Mouse (Mus musculus) left cerebral cortex, adult 2 months (tissue): ENCODE results near the gene Wdr83. TPM values are rescaled to one million over a fixed set of nuclear protein-coding genes. Genes with fewer than 3 reads are reported as not detected.

Experiments
- DNase-seq, 2 experiments: peaks; one replicate each; pipeline ENCODE4 v3.0.0; 2021 to 2022; ENCODE audit warnings: low spot score in 2 of 2, mixed read lengths in 1 of 2; ENCODE audit errors: extremely low spot score in 1 of 2
- H3K27ac ChIP-seq: fragments of 200-600 bp; 2 replicates; pipeline ENCODE4 v1.8.1; 2022
- H3K4me3 ChIP-seq: fragments of 200-600 bp; 2 replicates; pipeline ENCODE4 v1.8.1; 2022
- CTCF ChIP-seq: fragments of 200-600 bp; IDR thresholded peaks from 2 replicates; pipeline ENCODE4 v1.8.1; 2022; ENCODE audit warnings: antibody characterized with exemption, mild to moderate bottlenecking, moderate library complexity
- intact Hi-C: fragments of 180-260 bp; cut with DNase I; formaldehyde crosslinking; loops from one replicate; pipeline ENCODE4 v1.15.1; 2025
- microRNA-seq, 2 experiments: library from miRNA; unstranded; fragments of <30 nt; microRNA quantifications; one replicate each; pipeline ENCODE4 v1.2.0; 2021
- total RNA-seq, 2 experiments: library from RNA; stranded (reverse); gene quantifications; 2 replicates each; pipeline ENCODE4 v1.2.3; 2021

Wdr83 gene
- total RNA-seq, 2 experiments from 2014 or later: 25.5 to 27.8 TPM

DNA sequence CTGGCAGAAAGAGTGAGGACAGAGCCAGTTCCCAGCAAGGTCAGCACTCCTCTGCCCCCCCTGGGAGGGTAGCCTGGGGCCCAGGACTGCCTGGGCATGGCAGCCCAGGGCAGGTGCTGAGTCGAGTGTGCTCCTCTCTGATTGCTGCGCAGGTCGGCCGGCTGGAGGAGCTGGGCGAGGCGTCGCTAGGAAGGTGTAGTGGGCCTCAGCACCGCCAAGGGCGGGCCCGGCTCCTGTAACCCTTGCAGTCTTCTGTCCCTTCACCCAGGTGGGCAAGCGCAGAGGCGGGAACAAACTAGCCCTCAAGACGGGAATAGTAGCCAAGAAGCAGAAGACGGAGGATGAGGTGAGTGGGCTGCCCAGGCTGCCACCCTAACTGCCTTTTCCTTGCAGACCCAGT, 51.8 kb downstream of the Wdr83 start:
- no peak for TF ChIP-seq CTCF
- DNase-seq: no peak
- Histone ChIP-seq H3K27ac (no peak overlapping the region; the same call in 1 of the 2 replicates), H3K4me3 (no peak overlapping the region)
- intact Hi-C loops: loop anchor here (5.0 kb wide), 2 partner anchors 43 to 52 kb away; partner anchors contain the start of genes Dhps and Junb

DNA sequence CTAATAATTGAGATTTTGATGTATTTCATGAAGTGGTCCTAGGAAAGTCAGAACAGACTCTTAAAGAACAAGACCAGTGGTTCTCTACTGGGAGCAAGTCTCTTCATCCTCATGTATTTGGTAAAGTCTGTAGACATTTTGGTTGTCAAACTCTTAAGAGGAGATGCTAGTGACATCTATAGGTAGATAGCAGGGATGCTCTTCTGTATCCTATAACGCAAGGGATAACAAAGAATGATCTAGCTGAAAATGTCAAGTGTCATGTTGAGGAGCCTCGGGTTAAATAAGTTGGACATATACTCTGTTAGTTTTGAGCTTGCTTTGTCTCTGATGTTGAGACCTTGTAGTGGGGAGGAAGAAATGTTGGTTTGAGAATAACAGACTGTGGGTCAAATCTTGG, 53.2 kb downstream of the Wdr83 start:
- intact Hi-C loops: loop anchor here (5.0 kb wide), 2 partner anchors 44 to 51 kb away; partner anchors contain the start of genes Dhps and Junb
- DNase-seq: no peak
- H3K4me3 ChIP-seq: peak overlapping the region; percentile 93
- peak; percentile 30 for TF ChIP-seq CTCF
- H3K27ac ChIP-seq: peak overlapping the region; percentile 98; the same call in 1 of the 2 replicates

DNA sequence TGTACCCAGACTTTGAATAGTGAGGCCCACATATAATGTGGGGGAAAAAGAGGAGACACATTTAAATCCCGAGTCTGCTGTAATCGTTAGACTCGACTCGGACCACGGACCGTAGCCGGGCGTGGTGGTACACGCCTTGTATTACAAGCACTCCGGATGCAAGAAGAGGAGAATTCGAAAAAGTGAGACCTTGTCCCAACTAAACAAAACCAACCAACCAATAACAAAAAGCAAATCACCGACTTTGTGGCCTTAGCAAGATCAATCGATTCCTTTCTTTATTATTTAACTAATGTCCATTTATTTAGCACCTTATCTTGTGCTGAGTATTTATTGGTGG, 53.6 kb downstream of the Wdr83 start:
- Histone ChIP-seq H3K4me3 (peak overlapping the region; percentile 93), H3K27ac (peak overlapping the region; percentile 98)
- TF ChIP-seq CTCF: no peak
- intact Hi-C loops: loop anchor here (5.0 kb wide), 2 partner anchors 45 to 50 kb away; partner anchors contain the start of genes Dhps and Junb
- DNase-seq: no peak

- H3K27ac ChIP-seq: peak within 1 kb of the TSS; percentile 98
- peak; percentile 2; the same call in 1 of the 2 replicates for TF ChIP-seq CTCF
- H3K4me3 ChIP-seq: peak within 1 kb of the TSS; percentile 93
- intact Hi-C loops: loop anchor here (5.0 kb wide), 2 partner anchors 45 to 50 kb away; partner anchors contain the start of genes Dhps and Junb
- DNase-seq: peak; percentile 95 to 96
Measured at GRCm38 (mm10) chr8:85026670-85027515, 54.2 kb downstream of the Wdr83 start, which contains the start of gene Trir. Gene Trir (plus strand): TSS chr8:85026823.

DNA sequence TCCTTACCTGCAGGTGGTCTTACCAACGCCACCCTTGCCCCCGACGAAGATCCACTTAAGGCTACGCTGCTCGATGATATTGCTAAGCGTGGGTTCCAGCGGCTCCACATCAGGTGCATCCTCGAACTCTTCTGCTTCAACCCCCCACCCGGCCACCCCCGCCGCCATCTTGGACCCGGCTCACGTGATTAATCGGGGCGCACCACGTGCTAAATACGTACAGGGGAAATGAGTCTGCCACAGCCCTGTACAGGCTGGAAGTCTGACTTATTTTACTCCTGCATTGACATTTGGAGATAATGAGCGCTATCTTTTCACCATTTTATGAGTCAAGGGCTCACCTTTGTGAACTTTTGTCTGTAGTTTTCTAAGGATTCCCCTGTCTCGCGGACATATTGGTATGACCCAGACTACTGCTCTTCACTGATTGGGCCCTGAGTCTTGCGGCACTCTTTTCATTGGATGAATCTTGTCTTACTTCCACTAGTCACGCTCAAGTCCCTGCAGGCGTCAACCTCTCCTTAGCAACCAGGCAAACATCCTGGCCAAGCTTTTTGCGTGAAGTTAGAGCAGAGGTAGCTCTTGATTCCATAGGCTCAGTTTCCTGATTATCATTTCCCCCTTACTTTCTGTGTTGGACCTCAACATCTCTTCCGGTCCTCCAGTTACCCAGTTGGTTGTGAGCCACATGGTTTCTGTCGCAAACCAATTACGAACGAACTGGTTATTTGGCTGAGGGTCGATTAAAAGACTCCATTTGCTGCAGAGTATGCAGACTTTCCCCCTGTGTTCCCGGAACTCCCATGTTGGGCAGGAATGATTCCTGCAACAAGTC, 55.8 kb downstream of the Wdr83 start, which contains the start of gene Asna1:
Asna1 (minus strand) TSS at position 184 of the 835 bp plus-strand sequence.
- Histone ChIP-seq H3K4me3 (peak within 1 kb of the TSS; percentile 69), H3K27ac (peak within 1 kb of the TSS; percentile 98)
- no peak for TF ChIP-seq CTCF
- peak; percentile 77 to 81 for DNase-seq
- intact Hi-C loops: loop anchor here (5.0 kb wide), 2 partner anchors 47 to 48 kb away; partner anchors contain the start of genes Dhps and Junb

Small RNA genes lying within 50 kb of the gene (microRNA-seq; reads per million reads assigned to microRNA genes)
- gene Gm23388 (0 to 0.24 reads per million in 2 experiments), gene Mir7070 (1.2 to 5.3 reads per million in 2 experiments)

Other genes starting within 250 kb of the Wdr83 start
- gene Gadd45gip1, start 249.8 kb downstream of the Wdr83 start, total RNA-seq: 10 to 100 TPM; 23.9 to 25.8 TPM
- gene Rad23a, start 240.6 kb downstream of the Wdr83 start, total RNA-seq: 10 to 100 TPM; 77.7 to 77.8 TPM
- 100 to 1,000 TPM; 459 to 496 TPM for gene Calr, start 234.4 kb downstream of the Wdr83 start, total RNA-seq
- gene Farsa, start 224.3 kb downstream of the Wdr83 start, total RNA-seq: 10 to 100 TPM; 49.8 to 50.1 TPM
- gene Syce2, start 209.2 kb downstream of the Wdr83 start, total RNA-seq: 1 to 10 TPM; 7.8 to 8.0 TPM
- 10 to 100 TPM; 35.6 to 44.1 TPM for gene Gcdh, start 187.4 kb downstream of the Wdr83 start, total RNA-seq
- under 1 TPM in 1 of 2 experiments, not detected in 1; 0.23 TPM for gene Klf1, start 179.4 kb downstream of the Wdr83 start, total RNA-seq
- gene Dnase2a, start 172.7 kb downstream of the Wdr83 start, total RNA-seq: 1 to 10 TPM; 4.3 to 5.1 TPM
- 10 to 100 TPM; 89.4 to 95.7 TPM for gene Mast1, start 143.9 kb downstream of the Wdr83 start, total RNA-seq
- 1 to 10 TPM; 1.1 to 1.2 TPM for gene Rtbdn, start 134.3 kb downstream of the Wdr83 start, total RNA-seq
- gene Gm49661, start 111.9 kb downstream of the Wdr83 start, total RNA-seq: not detected
- 100 to 1,000 TPM; 319 to 333 TPM for gene Prdx2, start 111.7 kb downstream of the Wdr83 start, total RNA-seq
- 10 to 100 TPM; 43.4 to 47.3 TPM for gene Rnaseh2a, start 111.5 kb downstream of the Wdr83 start, total RNA-seq
- 100 to 1,000 TPM in 1 of 2 experiments, 10 to 100 TPM in 1; 99.5 to 145 TPM for gene Junb, start 102.6 kb downstream of the Wdr83 start, total RNA-seq
- 10 to 100 TPM; 11.3 to 11.6 TPM for gene Hook2, start 90.7 kb downstream of the Wdr83 start, total RNA-seq
- gene Best2, start 66.8 kb downstream of the Wdr83 start, total RNA-seq: not detected
- gene Asna1, start 56.0 kb downstream of the Wdr83 start, total RNA-seq: 100 to 1,000 TPM; 122 to 124 TPM
- gene Trir, start 54.5 kb downstream of the Wdr83 start, total RNA-seq: 100 to 1,000 TPM; 124 to 132 TPM
- gene Tnpo2, start 44.4 kb downstream of the Wdr83 start, total RNA-seq: 100 to 1,000 TPM; 146 to 163 TPM
- gene Fbxw9, start 21.3 kb downstream of the Wdr83 start, total RNA-seq: 10 to 100 TPM; 21.5 to 25.5 TPM
- gene Gm5741, start 13.3 kb downstream of the Wdr83 start, total RNA-seq: not detected
- 10 to 100 TPM; 66.1 to 68.7 TPM for gene Dhps, start 9.5 kb downstream of the Wdr83 start, total RNA-seq
- 10 to 100 TPM; 55.6 to 55.7 TPM for gene Wdr83os, start 566 bp downstream of the Wdr83 start, total RNA-seq
- 10 to 100 TPM; 34.7 to 35.9 TPM for gene Man2b1, start 2.0 kb upstream of the Wdr83 start, total RNA-seq
- 1 to 10 TPM; 7.0 to 7.9 TPM for gene Zfp791, start 41.8 kb upstream of the Wdr83 start, total RNA-seq
- not detected for gene Cks1brt, start 70.6 kb upstream of the Wdr83 start, total RNA-seq
- gene Olfr371, start 144.7 kb upstream of the Wdr83 start, total RNA-seq: not detected
- gene Orc6, start 218.3 kb upstream of the Wdr83 start, total RNA-seq: 10 to 100 TPM; 26.8 to 30.0 TPM
- gene Vps35, start 218.5 kb upstream of the Wdr83 start, total RNA-seq: 100 to 1,000 TPM; 116 to 130 TPM